Mouse (Mus musculus): ENCODE measurements at regions not wholly inside any gene's neighbourhood (a gene's known extent, or its start where the extent isn't known, plus 50 kb on each side); places are given as distances from the start of the nearest gene placed in this dataset.

DNA sequence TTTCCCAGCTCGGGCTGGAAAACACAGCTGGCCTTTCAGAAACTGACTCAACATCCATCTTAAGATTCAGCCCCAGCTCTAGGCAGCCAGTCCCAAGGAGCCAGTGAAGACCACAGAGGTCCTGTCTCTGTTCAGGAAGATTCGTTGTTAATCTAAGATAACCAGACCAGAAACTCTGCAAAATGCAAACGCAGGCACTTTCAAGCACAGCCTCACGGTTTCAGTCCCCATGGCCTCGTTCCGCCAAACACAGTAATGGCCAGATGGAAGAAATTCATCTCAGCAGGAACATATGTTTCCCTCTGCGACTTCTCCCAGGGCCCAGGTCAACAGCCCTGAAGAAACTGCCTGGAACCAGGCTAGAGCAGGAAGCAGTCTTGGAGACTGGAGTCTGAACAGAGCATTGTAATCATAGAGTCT is 121.7 kb upstream of the Haao start:
- TF ChIP-seq POLR2A (IDR thresholded peaks at IDR 0.05; ENCODE audit: borderline replicate concordance, insufficient read depth, low read length): no peak
- TF ChIP-seq CTCF (IDR thresholded peaks at IDR 0.05; ENCODE audit: borderline replicate concordance, insufficient read depth, low read depth, low read length): no peak

Measured in cerebellum, adult 2 months (tissue).